Mouse (Mus musculus) heart, postnatal 0 days (tissue): ENCODE results near the gene Uqcc2.

Experiments used
- CTCF ChIP-seq: IDR thresholded peaks from 2 replicates; pipeline ENCODE4 v1.5.1; 2016; ENCODE audit warnings: antibody characterized with exemption, control low read depth, low read depth
- EP300 ChIP-seq: IDR thresholded peaks from 2 replicates; pipeline ENCODE4 v1.6.1; 2016; ENCODE audit warnings: antibody characterized with exemption, low read depth

GRCm38 (mm10) chr17:27074849-27075745 is 58.6 kb downstream of the Uqcc2 start:
- TF ChIP-seq CTCF (no peak), EP300 (no peak)
